Mouse (Mus musculus): ENCODE results near the gene Fbxl14. TPM values are rescaled to one million over a fixed set of nuclear protein-coding genes. Genes with fewer than 3 reads are reported as not detected.
"Not testable (repeated sequence)": the region's sequence is repeated elsewhere in the genome, so short reads cannot be mapped to it uniquely, and the experiment has no call there.

Gene Fbxl14
- total RNA-seq, 2 experiments from 2014 or later: 18.4 to 19.5 TPM

DNA sequence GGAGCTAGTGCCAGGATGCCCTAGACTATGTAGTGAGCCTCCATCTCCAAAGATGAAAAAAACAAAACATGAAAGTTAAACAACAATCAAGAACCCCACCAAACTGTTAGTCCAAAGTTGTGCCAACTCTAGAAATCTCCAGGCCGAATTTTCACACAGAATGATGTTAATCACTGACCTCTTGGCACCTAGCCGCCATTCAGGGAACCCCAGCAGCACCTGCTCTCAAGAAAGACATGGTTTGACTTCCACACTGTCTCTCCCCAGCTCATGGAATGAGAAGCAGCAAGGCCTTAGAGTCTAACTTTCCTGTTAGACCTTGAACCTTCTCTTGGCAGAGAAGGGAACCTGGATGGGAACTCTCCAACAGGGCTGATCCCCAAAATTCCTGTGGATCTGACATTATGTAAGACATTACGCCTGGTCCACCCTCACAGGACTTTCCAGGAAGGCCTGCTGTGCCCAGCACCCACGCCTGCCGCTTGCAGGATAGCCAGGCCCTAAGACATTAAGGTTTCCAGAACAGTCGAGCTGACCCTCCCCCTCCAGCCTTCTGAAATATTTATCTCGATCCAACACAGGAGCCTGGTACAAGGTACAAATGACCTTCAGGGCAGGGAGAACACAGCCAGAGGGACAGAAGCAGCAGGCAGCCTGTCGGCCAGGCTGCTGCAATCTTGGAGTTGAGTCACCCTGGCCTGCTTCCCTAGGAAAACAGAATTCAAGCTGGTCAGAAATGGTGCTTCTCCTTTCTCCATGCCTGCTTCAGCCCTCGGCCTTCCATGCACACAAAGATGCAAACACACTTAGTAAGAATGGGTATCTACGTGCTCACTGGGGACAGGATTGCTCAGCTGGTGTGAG is 12.3 kb upstream of the Fbxl14 start:
- no peak for DNase-seq (ENCODE audit: low spot score in 2 of 2)

DNA sequence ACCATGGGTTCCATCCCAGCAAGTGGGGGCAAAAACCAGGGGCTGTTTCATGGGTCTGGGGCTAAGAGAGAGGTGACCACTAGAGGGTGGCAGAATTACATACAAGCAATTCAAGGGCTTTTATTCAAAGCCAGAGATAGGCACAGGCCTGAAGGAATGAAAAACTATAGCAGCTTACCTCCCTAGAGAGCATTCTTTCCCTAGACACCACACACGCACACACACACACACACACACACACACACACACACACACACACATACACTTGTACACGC is 11.7 kb upstream of the Fbxl14 start:
- DNase-seq (ENCODE audit: low spot score in 2 of 2): no peak

DNA sequence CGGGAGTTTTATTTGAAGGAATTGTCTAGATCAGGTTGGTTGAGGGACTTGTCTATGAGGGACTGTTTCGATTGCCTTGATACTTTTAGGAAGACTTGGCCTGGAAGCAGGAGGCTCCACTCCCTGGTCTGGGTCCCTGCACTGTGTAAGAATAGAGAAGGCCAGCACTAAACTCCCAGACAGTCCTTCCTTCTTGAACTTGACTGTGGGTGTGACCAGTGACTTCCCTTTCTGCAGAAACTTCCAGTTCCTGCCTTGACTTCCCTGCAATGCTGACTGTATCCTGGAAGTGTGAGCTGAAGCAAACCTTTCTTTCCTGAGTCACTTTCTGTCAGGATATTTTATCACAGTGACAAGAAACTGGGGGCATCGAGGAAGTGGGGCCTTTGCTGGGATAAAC is 8.7 kb upstream of the Fbxl14 start:
- DNase-seq (ENCODE audit: low spot score in 2 of 2): no peak

DNA sequence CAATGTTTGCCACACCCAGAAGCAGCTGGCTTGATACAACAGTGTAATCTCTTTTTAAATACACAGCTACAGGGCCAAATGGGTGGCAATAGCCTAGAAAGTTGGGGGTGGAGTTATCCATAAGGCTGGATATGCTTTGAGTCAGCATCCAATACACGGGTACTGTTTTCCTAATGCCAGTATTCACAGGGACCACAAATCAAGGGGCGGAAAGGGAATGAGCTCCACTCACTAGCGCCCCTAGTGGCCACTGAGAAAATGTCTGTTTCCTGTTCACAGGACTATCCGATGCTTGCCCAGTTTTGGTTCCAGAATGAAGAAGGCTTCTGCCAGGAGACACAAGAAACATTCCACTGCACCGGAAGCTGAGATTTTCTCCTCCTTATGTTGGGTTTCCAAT is 7.3 kb upstream of the Fbxl14 start:
- DNase-seq (ENCODE audit: low spot score in 2 of 2): peak; percentile 46 to 63

DNA sequence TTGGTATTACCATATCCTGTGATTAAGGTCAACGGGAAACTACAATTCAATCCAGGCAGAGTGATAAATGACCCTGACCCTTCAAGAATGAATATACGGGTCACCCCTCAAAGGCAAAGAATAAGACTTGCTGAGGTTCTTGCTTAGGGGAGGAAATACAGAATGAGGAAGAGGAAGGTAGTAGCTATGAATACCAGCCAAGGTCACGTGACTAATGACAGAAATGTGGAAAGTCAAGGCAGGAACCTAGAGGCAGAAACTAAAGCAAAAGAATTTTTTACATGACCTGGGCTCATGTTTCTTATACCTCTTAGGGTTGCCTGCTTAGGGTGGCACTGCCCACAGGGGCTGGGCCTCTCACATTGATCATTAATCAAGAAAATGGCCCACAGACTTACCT is 6.8 kb upstream of the Fbxl14 start:
- DNase-seq (ENCODE audit: low spot score in 2 of 2): no peak

DNA sequence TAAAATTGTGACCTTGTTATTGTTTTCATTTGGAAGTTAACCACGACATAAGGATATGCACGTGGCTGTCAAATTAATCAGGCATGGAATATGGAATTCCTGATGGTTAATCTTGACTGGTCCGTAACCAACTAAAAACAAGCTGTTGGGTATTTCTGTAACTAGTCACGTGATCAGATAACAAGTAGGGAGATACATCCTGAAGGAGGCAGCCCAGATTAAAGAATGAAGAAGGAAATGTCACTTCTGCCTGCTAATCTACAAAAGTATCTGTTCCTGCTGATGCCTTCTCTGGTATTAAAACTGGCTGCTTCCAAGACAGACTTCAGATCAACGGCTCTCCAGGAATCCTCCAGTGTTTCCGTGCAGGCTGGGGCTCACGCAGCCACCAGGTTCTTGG is 6.0 kb upstream of the Fbxl14 start:
- no peak for DNase-seq (ENCODE audit: low spot score in 2 of 2)

DNA sequence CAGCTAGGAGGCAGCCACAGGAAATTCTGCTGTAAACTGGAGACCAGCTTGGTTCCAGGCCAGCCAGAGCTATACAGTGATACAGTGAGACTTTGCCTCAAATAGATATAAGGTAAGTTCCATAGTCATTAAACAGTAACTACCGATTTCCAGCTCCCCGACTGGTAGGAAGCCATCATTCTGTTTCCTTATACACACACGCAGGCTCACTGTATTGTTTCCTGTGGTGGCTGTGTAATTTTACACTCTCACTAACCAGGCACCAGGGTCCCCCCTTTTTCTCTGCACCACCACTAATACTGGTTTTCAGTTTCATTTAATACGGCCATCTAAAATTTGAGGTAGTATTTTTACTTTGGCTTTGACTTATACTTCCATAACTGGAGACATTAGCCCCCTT is 5.5 kb upstream of the Fbxl14 start:
- DNase-seq (ENCODE audit: low spot score in 2 of 2): no peak

DNA sequence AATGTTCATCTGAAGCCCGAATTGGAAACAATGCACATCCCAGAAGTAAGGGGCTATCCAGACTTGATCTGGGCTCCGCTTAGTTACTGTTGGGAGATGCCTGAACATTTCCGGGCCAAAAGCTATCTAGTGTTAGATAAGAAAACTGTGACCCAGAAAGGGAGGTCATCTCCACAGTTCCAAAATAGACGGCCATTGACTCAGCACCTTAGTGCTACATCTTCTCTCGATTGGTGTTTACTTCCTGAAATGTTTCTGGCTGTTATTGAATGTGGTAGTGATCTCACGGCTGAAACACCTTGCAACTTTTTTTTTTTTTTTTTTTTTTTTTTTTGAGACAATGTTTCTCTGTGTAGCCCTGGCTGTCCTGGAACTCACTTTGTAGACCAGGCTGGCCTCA is 3.5 kb upstream of the Fbxl14 start:
- DNase-seq (ENCODE audit: low spot score in 2 of 2): no peak

DNA sequence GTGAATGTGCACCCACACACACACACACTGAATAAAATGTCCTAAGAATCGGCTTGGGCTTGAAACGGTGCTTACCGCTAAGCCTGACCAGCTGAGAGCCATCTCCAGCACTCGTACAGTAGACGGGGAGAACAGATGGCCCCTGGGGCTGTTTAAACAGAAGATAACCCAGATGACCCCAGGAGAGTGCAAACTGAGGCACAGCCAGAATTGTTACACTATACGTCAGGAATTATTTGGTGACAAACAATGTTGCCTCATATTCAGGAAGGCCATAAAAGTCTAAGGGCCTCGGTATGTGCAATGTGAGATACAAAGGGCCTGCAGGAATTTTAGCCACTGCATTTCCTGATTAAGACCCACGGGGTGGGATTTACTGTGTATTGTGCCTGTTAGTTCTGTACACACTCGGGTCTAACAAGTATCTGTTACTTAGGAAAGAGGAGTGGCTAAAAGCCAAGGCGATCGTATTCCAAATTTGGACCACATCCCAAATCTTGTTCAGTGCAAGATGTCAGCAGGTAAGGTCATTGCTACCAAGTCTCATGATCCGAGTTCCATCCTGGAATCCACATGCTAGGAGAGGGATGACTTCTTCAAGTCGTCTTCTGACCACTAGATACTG is 1.7 kb upstream of the Fbxl14 start:
- DNase-seq (ENCODE audit: low spot score in 2 of 2): no peak

DNA sequence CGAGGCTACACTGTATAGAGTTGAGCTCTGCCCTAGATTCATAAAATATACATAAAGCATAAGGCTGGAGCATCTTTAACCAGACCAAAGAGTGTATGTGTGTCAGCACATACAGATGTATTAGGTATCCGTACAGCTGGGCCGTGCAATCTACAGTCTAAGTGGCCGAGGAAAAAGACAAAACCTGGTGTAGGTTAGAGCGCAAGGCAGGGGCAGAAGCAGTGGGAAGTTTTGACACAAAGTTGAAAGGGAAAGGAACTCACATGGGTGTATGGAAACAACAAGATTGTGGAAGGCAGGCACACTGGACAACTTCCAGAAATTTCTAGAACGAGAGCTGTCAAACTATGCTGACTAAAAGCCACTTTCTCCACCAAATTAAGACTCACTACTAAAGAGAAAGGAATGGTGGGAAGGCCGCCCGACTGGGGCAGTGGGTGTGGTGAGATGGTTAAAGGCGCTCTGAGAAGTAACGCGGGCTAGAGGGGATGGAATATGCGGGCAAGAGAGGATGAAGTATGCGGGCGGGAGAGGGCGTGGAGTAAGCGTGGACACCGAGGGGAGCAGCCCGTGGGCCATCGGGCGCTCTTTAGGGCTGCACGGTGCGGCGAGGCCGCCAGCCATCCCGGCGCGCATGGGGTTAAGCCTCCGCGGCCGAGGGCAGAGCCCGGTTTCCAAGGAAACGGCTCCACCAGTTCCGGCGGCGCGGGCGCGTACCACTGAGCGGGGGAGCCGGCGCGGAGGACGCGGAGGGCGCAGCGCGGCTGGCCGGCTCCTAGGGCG is 717 bp upstream of the Fbxl14 start:
- DNase-seq (ENCODE audit: low spot score in 2 of 2): peak; percentile 81 to 92

DNA sequence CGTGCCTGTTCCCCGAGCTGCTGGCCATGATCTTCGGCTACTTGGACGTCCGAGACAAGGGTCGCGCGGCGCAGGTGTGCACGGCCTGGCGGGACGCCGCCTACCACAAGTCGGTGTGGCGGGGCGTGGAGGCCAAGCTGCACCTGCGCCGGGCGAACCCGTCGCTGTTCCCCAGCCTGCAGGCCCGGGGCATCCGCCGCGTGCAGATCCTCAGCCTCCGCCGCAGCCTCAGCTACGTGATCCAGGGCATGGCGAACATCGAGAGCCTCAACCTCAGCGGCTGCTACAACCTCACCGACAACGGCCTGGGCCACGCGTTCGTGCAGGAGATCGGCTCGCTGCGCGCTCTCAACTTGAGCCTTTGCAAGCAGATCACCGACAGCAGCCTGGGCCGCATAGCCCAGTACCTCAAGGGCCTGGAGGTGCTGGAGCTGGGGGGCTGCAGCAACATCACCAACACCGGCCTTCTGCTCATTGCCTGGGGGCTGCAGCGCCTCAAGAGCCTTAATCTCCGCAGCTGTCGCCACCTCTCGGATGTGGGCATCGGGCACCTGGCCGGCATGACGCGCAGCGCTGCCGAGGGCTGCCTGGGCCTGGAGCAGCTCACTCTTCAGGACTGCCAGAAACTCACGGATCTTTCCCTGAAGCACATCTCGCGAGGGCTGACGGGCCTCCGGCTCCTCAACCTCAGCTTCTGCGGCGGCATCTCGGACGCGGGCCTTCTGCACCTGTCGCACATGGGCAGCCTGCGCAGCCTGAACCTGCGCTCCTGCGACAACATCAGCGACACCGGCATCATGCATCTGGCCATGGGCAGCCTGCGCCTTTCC is 623 bp downstream of the Fbxl14 start:
- DNase-seq (ENCODE audit: low spot score in 2 of 2): peak in 1 of 2 experiments; percentile 62

DNA sequence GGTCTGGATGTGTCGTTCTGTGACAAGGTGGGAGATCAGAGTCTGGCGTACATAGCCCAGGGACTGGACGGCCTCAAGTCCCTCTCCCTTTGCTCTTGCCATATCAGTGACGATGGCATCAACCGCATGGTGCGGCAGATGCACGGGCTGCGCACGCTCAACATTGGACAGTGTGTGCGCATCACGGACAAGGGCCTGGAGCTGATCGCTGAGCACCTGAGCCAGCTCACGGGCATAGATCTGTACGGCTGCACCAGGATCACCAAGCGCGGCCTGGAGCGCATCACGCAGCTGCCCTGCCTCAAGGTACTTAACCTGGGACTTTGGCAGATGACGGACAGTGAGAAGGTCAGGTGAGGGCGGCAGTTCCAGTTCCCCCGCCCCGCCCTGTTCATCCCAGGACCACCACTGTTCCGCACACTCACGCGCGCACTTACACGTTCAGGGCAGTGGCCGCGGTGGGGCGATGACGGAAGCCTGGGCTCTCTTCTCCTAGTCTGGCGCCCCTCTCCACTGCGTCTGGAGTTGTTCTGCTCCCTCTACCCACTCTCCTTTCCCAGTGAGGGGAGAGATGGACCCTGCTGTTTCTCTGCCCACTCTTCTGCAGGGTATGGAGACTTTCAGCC is 1.4 kb downstream of the Fbxl14 start:
- DNase-seq (ENCODE audit: low spot score in 2 of 2): no peak

DNA sequence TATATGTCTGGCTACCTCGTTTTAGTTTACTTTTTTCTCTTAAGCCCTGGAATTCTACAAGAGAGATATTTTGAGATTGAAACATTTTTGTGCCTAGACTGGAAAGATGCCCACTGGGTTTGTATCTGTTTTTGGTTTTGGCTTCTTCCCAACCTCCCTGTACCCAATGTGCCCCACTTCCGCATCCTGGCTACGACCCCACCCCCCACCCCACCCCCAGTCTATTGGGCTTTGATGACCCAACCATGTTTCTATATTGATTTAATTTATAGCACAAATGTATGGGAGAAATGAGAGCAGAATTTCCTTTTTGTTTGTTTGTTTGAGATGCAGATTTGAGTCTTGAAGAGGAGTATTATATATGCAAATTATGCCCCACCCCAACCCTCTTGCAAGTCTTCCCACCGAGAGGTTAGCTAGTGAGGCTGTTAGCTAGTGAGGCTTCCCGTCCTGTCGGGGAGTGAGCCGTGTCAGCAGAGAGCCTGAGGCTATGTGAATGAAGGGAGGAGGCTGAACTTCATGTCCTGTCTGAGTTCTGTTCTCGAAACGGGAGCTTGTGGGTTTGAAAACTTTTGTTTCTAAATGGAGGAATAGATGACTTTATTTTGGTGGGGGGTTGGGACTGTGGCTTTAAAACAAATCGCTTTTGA is 2.4 kb downstream of the Fbxl14 start:
- DNase-seq (ENCODE audit: low spot score in 2 of 2): not testable (repeated sequence)

DNA sequence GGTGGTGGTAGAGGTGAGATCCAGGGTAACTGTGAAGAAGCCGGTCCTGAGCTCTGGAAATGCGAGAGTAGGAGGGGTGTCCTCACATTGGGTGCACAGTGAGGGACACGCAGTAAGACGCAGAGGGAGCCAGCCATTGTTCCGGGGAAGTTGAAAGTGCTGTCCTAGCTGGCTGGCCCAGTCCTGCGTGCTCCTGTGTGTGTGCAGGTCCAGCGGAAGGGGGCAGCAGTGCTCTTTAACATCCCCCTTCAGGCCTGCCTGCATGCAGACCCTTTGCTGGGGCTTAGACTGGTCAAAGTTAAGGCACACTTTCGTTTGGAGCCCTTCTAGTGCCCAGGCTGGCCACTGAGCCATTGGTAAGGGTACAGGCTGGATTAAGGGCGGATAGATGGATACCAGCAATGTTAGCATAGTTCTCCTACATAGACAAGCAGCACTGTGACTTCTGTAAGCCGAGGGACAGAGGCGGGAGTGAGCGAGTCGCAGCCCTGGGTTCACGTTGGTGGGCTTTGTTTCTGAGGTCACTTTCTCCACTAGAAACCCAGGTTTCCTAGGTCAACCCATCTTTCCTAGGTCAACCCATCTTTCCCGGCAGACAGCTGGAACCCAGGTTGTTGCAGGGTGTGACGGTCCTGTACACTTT is 3.6 kb downstream of the Fbxl14 start:
- peak in 1 of 2 experiments; percentile 50 for DNase-seq (ENCODE audit: low spot score in 2 of 2)

DNA sequence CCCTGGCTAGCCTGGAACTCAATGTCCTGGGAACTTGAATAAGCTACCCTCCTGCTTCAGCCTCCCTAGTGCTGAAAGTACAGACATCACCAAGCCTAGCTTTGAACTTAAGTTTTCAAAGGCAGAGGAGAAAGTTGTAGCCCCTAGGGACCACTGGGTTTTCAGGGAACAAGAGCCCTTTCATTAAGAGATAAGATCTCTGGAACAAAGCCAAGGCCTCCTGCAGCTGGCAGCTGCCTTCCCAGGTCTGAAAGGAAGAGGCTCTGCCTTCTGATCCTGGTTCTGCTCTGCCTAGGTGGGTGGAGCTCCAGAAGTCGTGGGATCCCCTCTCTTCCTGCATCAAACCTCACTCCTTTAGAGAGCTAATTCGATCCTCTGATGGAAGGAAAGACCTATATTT is 6.0 kb downstream of the Fbxl14 start:
- DNase-seq (ENCODE audit: low spot score in 2 of 2): no peak

DNA sequence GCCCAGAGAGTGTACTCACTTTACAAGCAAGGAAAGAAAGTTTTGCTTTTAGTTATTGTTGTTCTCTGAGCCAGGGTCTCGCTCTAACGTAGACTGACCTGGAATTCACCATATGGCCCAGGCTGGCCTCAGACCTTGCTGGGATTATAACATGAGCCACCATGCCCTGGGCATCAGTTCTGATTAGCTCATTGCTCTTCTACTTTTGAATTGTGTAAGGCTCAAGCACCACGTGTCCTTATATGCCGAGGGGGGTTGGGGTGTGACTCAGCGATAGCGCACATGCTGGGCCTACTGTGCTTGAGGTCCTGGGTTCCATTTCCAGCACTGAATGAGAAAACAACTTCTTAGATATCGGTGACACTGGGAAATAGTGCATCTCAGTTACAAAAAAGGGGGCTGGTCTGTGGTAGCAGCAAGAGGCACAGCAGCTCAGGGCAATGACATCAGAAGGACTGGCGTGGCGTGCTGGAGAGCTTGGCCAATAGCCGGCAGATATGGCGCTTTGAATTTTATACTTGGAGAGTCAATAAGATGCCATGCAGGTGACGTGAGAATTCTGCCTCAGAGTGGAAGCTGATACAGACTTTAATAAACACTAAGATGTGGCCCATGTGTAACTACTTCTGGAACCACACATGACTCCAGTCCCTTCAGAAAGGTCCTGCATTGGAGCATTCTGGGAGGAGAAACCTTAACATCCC is 7.1 kb downstream of the Fbxl14 start:
- DNase-seq (ENCODE audit: low spot score in 2 of 2): no peak

DNA sequence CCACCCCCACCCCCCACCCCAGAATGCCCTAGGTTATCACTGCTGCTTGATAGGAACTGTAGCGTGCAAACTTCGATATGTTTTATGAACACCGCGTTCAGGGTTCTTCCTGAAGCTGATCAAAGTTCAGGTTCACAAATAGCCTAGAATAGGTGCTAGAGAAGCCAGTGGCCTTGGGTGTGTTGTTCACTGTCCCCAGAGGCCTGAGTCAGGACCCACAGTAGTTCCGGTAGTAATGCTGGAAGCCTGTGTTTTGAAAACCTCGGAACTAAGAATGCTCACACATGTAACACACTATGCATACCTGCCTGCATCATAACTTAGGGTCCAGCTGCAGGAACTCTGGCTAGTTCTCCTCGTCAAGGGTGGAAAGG is 7.6 kb downstream of the Fbxl14 start:
- DNase-seq (ENCODE audit: low spot score in 2 of 2): no peak

DNA sequence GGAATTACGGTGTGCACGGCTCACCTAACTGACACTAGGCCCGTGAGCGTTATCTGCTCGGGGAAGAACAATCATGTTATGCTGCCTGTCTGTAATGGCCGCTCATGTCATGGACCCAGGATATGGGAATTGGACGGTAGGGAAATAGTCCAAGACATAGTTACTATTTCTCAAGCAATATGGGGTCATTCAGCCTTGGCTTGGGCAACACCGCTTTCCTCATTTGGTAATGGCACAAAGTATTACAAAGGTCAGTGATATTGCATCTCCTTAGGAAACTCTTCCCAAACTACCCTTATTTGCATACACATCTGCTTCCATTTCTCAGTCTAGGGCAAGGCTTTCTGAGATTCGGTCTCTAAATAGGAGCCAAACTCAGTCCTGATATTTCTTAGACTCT is 8.2 kb downstream of the Fbxl14 start:
- no peak for DNase-seq (ENCODE audit: low spot score in 2 of 2)

DNA sequence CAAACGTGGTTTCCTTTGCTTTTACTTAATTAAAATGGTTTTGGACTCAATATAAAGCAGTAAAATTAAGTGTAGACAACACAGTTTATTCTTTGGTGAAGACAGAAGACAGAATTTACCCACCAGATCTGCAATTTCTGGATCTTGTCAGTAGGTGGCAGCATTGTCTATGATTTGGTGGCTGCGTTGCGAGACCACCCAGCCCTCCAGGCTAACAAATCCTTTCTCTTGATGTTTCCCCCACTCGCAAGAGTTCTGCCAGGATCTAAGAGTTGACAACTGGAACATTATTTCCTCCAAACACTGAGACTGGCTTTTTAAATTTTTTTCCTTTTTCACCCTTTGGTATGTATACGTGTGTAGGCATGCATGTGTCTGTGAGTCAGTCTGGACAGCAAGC is 10.3 kb downstream of the Fbxl14 start:
- peak in 1 of 2 experiments; percentile 31 for DNase-seq (ENCODE audit: low spot score in 2 of 2)

Data from gastrocnemius, postnatal 4 days (tissue).